Mouse (Mus musculus): Measurements from ENCODE around the gene Olfr159. TPM values are rescaled to one million over a fixed set of nuclear protein-coding genes. Genes with fewer than 3 reads are reported as not detected.

The Olfr159 gene
- polyA plus RNA-seq, 2 experiments: not detected

- no peak overlapping the region for H3K4me3 ChIP-seq (ENCODE audit: insufficient read depth in 1 of 2, low read depth in 2 of 2, low read length in 2 of 2)
- H3K9ac ChIP-seq (replicated peaks): no peak overlapping the region
- DNase-seq (ENCODE audit: low read depth in 3 of 3, low spot score in 3 of 3): no peak
- no peak overlapping the region for H3K27ac ChIP-seq
- 34% methylated on average over 4 of the region's 4 CpGs for WGBS (ENCODE audit: insufficient replicate concordance)
- H3K9me3 ChIP-seq (ENCODE audit: control insufficient read depth, low read length): no peaks in the 10 kb centered on the region
- H3K27me3 ChIP-seq (ENCODE audit: control insufficient read depth, insufficient read depth, low read length): no peaks in the 10 kb centered on the region
- no peak for ATAC-seq (ENCODE audit: insufficient read depth)
- H3K4me1 ChIP-seq (replicated peaks; ENCODE audit: control insufficient read depth in 2 of 2, insufficient read depth in 2 of 2, low read length in 1 of 2): no peaks in the 10 kb centered on the region; a peak in 1 of 4 replicates
- H3K36me3 ChIP-seq (replicated peaks; ENCODE audit: control insufficient read depth, insufficient read depth, low read depth): no peaks in the 10 kb centered on the region
- no peak overlapping the region for H3K4me2 ChIP-seq (ENCODE audit: low read depth)
- no peak for TF ChIP-seq CTCF (IDR thresholded peaks at IDR 0.05; ENCODE audit: low read depth)
These were observed 28.2 kb downstream of the Olfr159 start for GRCm38 (mm10) chr4:43742637-43743036.

GRCm38 (mm10) chr4:43741526-43741925, 29.3 kb downstream of the Olfr159 start:
- Histone ChIP-seq H3K27me3 (ENCODE audit: control insufficient read depth, insufficient read depth, low read length) (no peaks in the 10 kb centered on the region), H3K9ac (replicated peaks) (no peak overlapping the region), H3K4me2 (ENCODE audit: low read depth) (no peak overlapping the region), H3K27ac (no peak overlapping the region), H3K36me3 (replicated peaks; ENCODE audit: control insufficient read depth, insufficient read depth, low read depth) (no peaks in the 10 kb centered on the region), H3K4me1 (replicated peaks; ENCODE audit: control insufficient read depth in 2 of 2, insufficient read depth in 2 of 2, low read length in 1 of 2) (no peaks in the 10 kb centered on the region), H3K4me3 (ENCODE audit: insufficient read depth in 1 of 2, low read depth in 2 of 2, low read length in 2 of 2) (no peak overlapping the region), H3K9me3 (ENCODE audit: control insufficient read depth, low read length) (no peaks in the 10 kb centered on the region)
- TF ChIP-seq EP300 (IDR thresholded peaks at IDR 0.05; ENCODE audit: low read depth): no peak
- no peak for TF ChIP-seq CTCF (IDR thresholded peaks at IDR 0.05; ENCODE audit: low read depth)
- 39% methylated on average over 5 of the region's 5 CpGs for WGBS (ENCODE audit: insufficient replicate concordance)
- ATAC-seq (ENCODE audit: insufficient read depth) (no peak), DNase-seq (ENCODE audit: low read depth in 3 of 3, low spot score in 3 of 3) (no peak)

GRCm38 (mm10) chr4:43738989-43739674, 31.7 kb downstream of the Olfr159 start:
- Histone ChIP-seq H3K27me3 (ENCODE audit: control insufficient read depth, insufficient read depth, low read length) (no peaks in the 10 kb centered on the region), H3K9me3 (ENCODE audit: control insufficient read depth, low read length) (no peaks in the 10 kb centered on the region), H3K4me2 (ENCODE audit: low read depth) (no peak overlapping the region), H3K4me3 (ENCODE audit: insufficient read depth in 1 of 2, low read depth in 2 of 2, low read length in 2 of 2) (no peak overlapping the region), H3K9ac (replicated peaks) (no peak overlapping the region), H3K4me1 (replicated peaks; ENCODE audit: control insufficient read depth in 2 of 2, insufficient read depth in 2 of 2, low read length in 1 of 2) (no peaks in the 10 kb centered on the region), H3K27ac (no peak overlapping the region), H3K36me3 (replicated peaks; ENCODE audit: control insufficient read depth, insufficient read depth, low read depth) (no peaks in the 10 kb centered on the region)
- ATAC-seq (ENCODE audit: insufficient read depth) (no peak), DNase-seq (ENCODE audit: low read depth in 3 of 3, low spot score in 3 of 3) (no peak)
- TF ChIP-seq EP300 (IDR thresholded peaks at IDR 0.05; ENCODE audit: low read depth) (no peak), CTCF (IDR thresholded peaks at IDR 0.05; ENCODE audit: low read depth) (no peak)
- 57% methylated on average over 8 of the region's 8 CpGs for WGBS (ENCODE audit: insufficient replicate concordance)

GRCm38 (mm10) chr4:43737144-43737543, 33.7 kb downstream of the Olfr159 start:
- H3K4me1 ChIP-seq (replicated peaks; ENCODE audit: control insufficient read depth in 2 of 2, insufficient read depth in 2 of 2, low read length in 1 of 2): no peaks in the 10 kb centered on the region
- WGBS (ENCODE audit: insufficient replicate concordance): 56% methylated on average over 6 of the region's 6 CpGs
- no peak for DNase-seq (ENCODE audit: low read depth in 3 of 3, low spot score in 3 of 3)
- no peak for ATAC-seq (ENCODE audit: insufficient read depth)
- no peaks in the 10 kb centered on the region for H3K9me3 ChIP-seq (ENCODE audit: control insufficient read depth, low read length)
- no peaks in the 10 kb centered on the region for H3K36me3 ChIP-seq (replicated peaks; ENCODE audit: control insufficient read depth, insufficient read depth, low read depth)
- H3K27ac ChIP-seq: no peak overlapping the region
- TF ChIP-seq CTCF (IDR thresholded peaks at IDR 0.05; ENCODE audit: low read depth) (no peak), EP300 (IDR thresholded peaks at IDR 0.05; ENCODE audit: low read depth) (no peak)
- H3K4me2 ChIP-seq (ENCODE audit: low read depth): no peak overlapping the region
- H3K9ac ChIP-seq (replicated peaks): no peak overlapping the region
- H3K4me3 ChIP-seq (ENCODE audit: insufficient read depth in 1 of 2, low read depth in 2 of 2, low read length in 2 of 2): no peak overlapping the region
- no peaks in the 10 kb centered on the region for H3K27me3 ChIP-seq (ENCODE audit: control insufficient read depth, insufficient read depth, low read length)

- peaks cover 6 to 25% of the 10 kb centered on the region in 2 experiments; a peak in 3 of 4 replicates for H3K4me1 ChIP-seq (replicated peaks; ENCODE audit: control insufficient read depth in 2 of 2, insufficient read depth in 2 of 2, low read length in 1 of 2)
- no peak for ATAC-seq (ENCODE audit: insufficient read depth)
- H3K27me3 ChIP-seq (ENCODE audit: control insufficient read depth, insufficient read depth, low read length): no peaks in the 10 kb centered on the region
- no peak overlapping the region for H3K4me2 ChIP-seq (ENCODE audit: low read depth)
- H3K9ac ChIP-seq (replicated peaks): no peak overlapping the region
- H3K36me3 ChIP-seq (replicated peaks; ENCODE audit: control insufficient read depth, insufficient read depth, low read depth): no peaks in the 10 kb centered on the region
- 68% methylated on average over 5 of the region's 5 CpGs for WGBS (ENCODE audit: insufficient replicate concordance)
- H3K4me3 ChIP-seq (ENCODE audit: insufficient read depth in 1 of 2, low read depth in 2 of 2, low read length in 2 of 2): no peak overlapping the region
- no peak for TF ChIP-seq EP300 (IDR thresholded peaks at IDR 0.05; ENCODE audit: low read depth)
- TF ChIP-seq CTCF (IDR thresholded peaks at IDR 0.05; ENCODE audit: low read depth): no peak
- no peak overlapping the region for H3K27ac ChIP-seq
- DNase-seq (ENCODE audit: low read depth in 3 of 3, low spot score in 3 of 3): no peak
- H3K9me3 ChIP-seq (ENCODE audit: control insufficient read depth, low read length): no peaks in the 10 kb centered on the region
These were observed 37.6 kb downstream of the Olfr159 start for GRCm38 (mm10) chr4:43733186-43733585.

All from liver, embryonic 14.5 days (tissue).